Mouse (Mus musculus) stomach, embryonic 15.5 days (tissue): Measurements from ENCODE around the gene Pdia5. TPM values are rescaled to one million over a fixed set of nuclear protein-coding genes. Genes with fewer than 3 reads are reported as not detected.

Experiments
- ATAC-seq: fragments of 200-750 bp; cut with Nextera tagmentation; 2 replicates; pipeline ENCODE4 v1.8.0; 2017; ENCODE audit warnings: low read depth, moderate number of reproducible peaks, moderate TSS enrichment; ENCODE audit not compliant: insufficient read depth, low FRiP score
- H3K27ac ChIP-seq: fragments of 300-500 bp; sonication (generic); 2 replicates; pipeline ENCODE4 v1.5.1; 2015; ENCODE audit warnings: mild to moderate bottlenecking, inconsistent platforms
- H3K27me3 ChIP-seq: fragments of 300-500 bp; sonication (generic); replicated peaks from 2 replicates; pipeline ENCODE4 v1.6.1; 2015; ENCODE audit warnings: inconsistent platforms
- H3K36me3 ChIP-seq: fragments of 300-500 bp; sonication (generic); 2 replicates; pipeline ENCODE4 v1.6.1; 2015; ENCODE audit warnings: inconsistent platforms
- H3K4me1 ChIP-seq: fragments of 300-500 bp; sonication (generic); 2 replicates; pipeline ENCODE4 v1.6.1; 2015; ENCODE audit warnings: inconsistent platforms
- H3K4me2 ChIP-seq: fragments of 300-500 bp; sonication (generic); 2 replicates; pipeline ENCODE4 v1.6.1; 2015; ENCODE audit warnings: mild to moderate bottlenecking, inconsistent platforms
- H3K4me3 ChIP-seq: fragments of 300-500 bp; sonication (generic); replicated peaks from 2 replicates; pipeline ENCODE4 v1.5.1; 2015; ENCODE audit warnings: inconsistent platforms
- H3K9ac ChIP-seq: fragments of 300-500 bp; sonication (generic); 2 replicates; pipeline ENCODE4 v1.6.1; 2015; ENCODE audit warnings: inconsistent platforms
- H3K9me3 ChIP-seq: fragments of 300-500 bp; sonication (generic); 2 replicates; pipeline ENCODE4 v1.6.1; 2016; ENCODE audit warnings: inconsistent platforms
- WGBS: fragments of 180-500 bp; shearing (Covaris S2); methylation state at CpG from one replicate; pipeline ENCODE4 v1.1.7; 2015; 5-methylcytosine and 5-hydroxymethylcytosine counted together
- polyA plus RNA-seq: library from polyadenylated mRNA; unstranded; fragments of >200 nt; fragmentation: Nextera tagmentation; extraction: Ambion mirVana; gene quantifications from 2 replicates; pipeline ENCODE4 v1.2.1, GENCODE M21; 2015

Pdia5 gene
- polyA plus RNA-seq, 1 experiment from 2014 or later = 53.8 TPM

- Histone ChIP-seq H3K4me3 (no peak overlapping the region), H3K36me3 (peaks cover 7% of the 10 kb centered on the region; the same call in 1 of the 2 replicates), H3K9ac (no peak overlapping the region), H3K27ac (no peak overlapping the region), H3K9me3 (no peaks in the 10 kb centered on the region), H3K4me2 (no peak overlapping the region), H3K27me3 (no peaks in the 10 kb centered on the region), H3K4me1 (no peaks in the 10 kb centered on the region)
- WGBS = 87% methylated on average over 11 of the region's 11 CpGs
- ATAC-seq = no peak
These were observed 32.4 kb downstream of the Pdia5 start for GRCm38 (mm10) chr16:35458297-35458696.

- peaks cover 7% of the 10 kb centered on the region; the same call in 1 of the 2 replicates for H3K36me3 ChIP-seq
- peak; percentile 53; the same call in 1 of the 2 replicates for ATAC-seq
- no peak overlapping the region for H3K4me2 ChIP-seq
- H3K9me3 ChIP-seq = no peaks in the 10 kb centered on the region
- no peak overlapping the region for H3K27ac ChIP-seq
- no peaks in the 10 kb centered on the region for H3K27me3 ChIP-seq
- H3K9ac ChIP-seq = no peak overlapping the region
- no peaks in the 10 kb centered on the region for H3K4me1 ChIP-seq
- H3K4me3 ChIP-seq = no peak overlapping the region
- WGBS = 78% methylated on average over 8 of the region's 8 CpGs
These were observed 33.2 kb downstream of the Pdia5 start for GRCm38 (mm10) chr16:35457488-35457887.

GRCm38 (mm10) chr16:35457011-35457419 lies 33.7 kb downstream of the Pdia5 start:
- Histone ChIP-seq H3K36me3 (peaks cover 7% of the 10 kb centered on the region; the same call in 1 of the 2 replicates), H3K4me1 (no peaks in the 10 kb centered on the region), H3K9ac (no peak overlapping the region), H3K9me3 (no peaks in the 10 kb centered on the region), H3K4me3 (no peak overlapping the region), H3K27ac (no peak overlapping the region), H3K4me2 (no peak overlapping the region), H3K27me3 (no peaks in the 10 kb centered on the region)
- 88% methylated on average over 7 of the region's 7 CpGs for WGBS
- no peak for ATAC-seq

- no peak overlapping the region for H3K9ac ChIP-seq
- no peak for ATAC-seq
- no peaks in the 10 kb centered on the region for H3K4me1 ChIP-seq
- H3K4me3 ChIP-seq = no peak overlapping the region
- no peaks in the 10 kb centered on the region for H3K27me3 ChIP-seq
- WGBS = 82% methylated on average over 9 of the region's 9 CpGs
- no peak overlapping the region for H3K27ac ChIP-seq
- no peak overlapping the region for H3K4me2 ChIP-seq
- peaks cover 7% of the 10 kb centered on the region; the same call in 1 of the 2 replicates for H3K36me3 ChIP-seq
- no peaks in the 10 kb centered on the region for H3K9me3 ChIP-seq
These were observed 34.4 kb downstream of the Pdia5 start for GRCm38 (mm10) chr16:35456305-35456704.

GRCm38 (mm10) chr16:35455822-35456221 lies 34.9 kb downstream of the Pdia5 start:
- 90% methylated on average over 10 of the region's 10 CpGs for WGBS
- no peak overlapping the region for H3K9ac ChIP-seq
- ATAC-seq = no peak
- no peaks in the 10 kb centered on the region for H3K27me3 ChIP-seq
- no peak overlapping the region for H3K27ac ChIP-seq
- H3K4me3 ChIP-seq = no peak overlapping the region
- H3K36me3 ChIP-seq = peaks cover 7% of the 10 kb centered on the region; the same call in 1 of the 2 replicates
- H3K4me2 ChIP-seq = no peak overlapping the region
- no peaks in the 10 kb centered on the region for H3K9me3 ChIP-seq
- H3K4me1 ChIP-seq = no peaks in the 10 kb centered on the region

GRCm38 (mm10) chr16:35450018-35450630 lies 40.5 kb downstream of the Pdia5 start:
- Histone ChIP-seq H3K27me3 (no peaks in the 10 kb centered on the region), H3K36me3 (no peaks in the 10 kb centered on the region), H3K4me3 (no peak overlapping the region), H3K9ac (no peak overlapping the region), H3K4me1 (no peaks in the 10 kb centered on the region), H3K4me2 (no peak overlapping the region), H3K9me3 (no peaks in the 10 kb centered on the region), H3K27ac (no peak overlapping the region)
- 88% methylated on average over 16 of the region's 16 CpGs for WGBS
- no peak for ATAC-seq

- Histone ChIP-seq H3K4me2 (no peak overlapping the region), H3K9ac (no peak overlapping the region), H3K27ac (no peak overlapping the region), H3K4me3 (no peak overlapping the region), H3K36me3 (0 out of 2 replicates have a peak, but pooled peaks cover 10% of the 10 kb centered on the region), H3K4me1 (no peaks in the 10 kb centered on the region), H3K27me3 (no peaks in the 10 kb centered on the region), H3K9me3 (no peaks in the 10 kb centered on the region)
- 93% methylated on average over 4 of the region's 4 CpGs for WGBS
- no peak for ATAC-seq
These were observed 48.7 kb downstream of the Pdia5 start for GRCm38 (mm10) chr16:35442026-35442415.

- Histone ChIP-seq H3K9ac (no peak overlapping the region), H3K27ac (no peak overlapping the region), H3K4me2 (no peak overlapping the region), H3K9me3 (no peaks in the 10 kb centered on the region), H3K4me1 (no peaks in the 10 kb centered on the region), H3K36me3 (0 out of 2 replicates have a peak, but pooled peaks cover 10% of the 10 kb centered on the region), H3K4me3 (no peak overlapping the region), H3K27me3 (no peaks in the 10 kb centered on the region)
- ATAC-seq = no peak
- WGBS = 91% methylated on average over 9 of the region's 9 CpGs
These were observed 49.2 kb downstream of the Pdia5 start for GRCm38 (mm10) chr16:35441346-35442025.

- H3K27me3 ChIP-seq = no peaks in the 10 kb centered on the region
- ATAC-seq = no peak
- 87% methylated on average over 1 of the region's 1 CpGs for WGBS
- H3K36me3 ChIP-seq = 0 out of 2 replicates have a peak, but pooled peaks cover 18% of the 10 kb centered on the region
- no peaks in the 10 kb centered on the region for H3K4me1 ChIP-seq
- no peak overlapping the region for H3K4me2 ChIP-seq
- no peak overlapping the region for H3K9ac ChIP-seq
- no peaks in the 10 kb centered on the region for H3K9me3 ChIP-seq
- no peak overlapping the region for H3K4me3 ChIP-seq
- H3K27ac ChIP-seq = no peak overlapping the region
These were observed 51.6 kb downstream of the Pdia5 start for GRCm38 (mm10) chr16:35439046-35439445.

GRCm38 (mm10) chr16:35431608-35432007 lies 59.1 kb downstream of the Pdia5 start:
- no peaks in the 10 kb centered on the region for H3K9me3 ChIP-seq
- no peaks in the 10 kb centered on the region for H3K27me3 ChIP-seq
- no peaks in the 10 kb centered on the region for H3K4me1 ChIP-seq
- ATAC-seq = no peak
- H3K36me3 ChIP-seq = 0 out of 2 replicates have a peak, but pooled peaks cover 12% of the 10 kb centered on the region
- H3K4me2 ChIP-seq = no peak overlapping the region
- WGBS = 69% methylated on average over 4 of the region's 4 CpGs
- H3K27ac ChIP-seq = no peak overlapping the region
- no peak overlapping the region for H3K4me3 ChIP-seq
- no peak overlapping the region for H3K9ac ChIP-seq

- ATAC-seq = no peak
- Histone ChIP-seq H3K4me3 (no peak overlapping the region), H3K9me3 (no peaks in the 10 kb centered on the region), H3K27ac (no peak overlapping the region), H3K36me3 (no peaks in the 10 kb centered on the region), H3K9ac (no peak overlapping the region), H3K4me2 (no peak overlapping the region), H3K4me1 (no peaks in the 10 kb centered on the region), H3K27me3 (no peaks in the 10 kb centered on the region)
- 87% methylated on average over 4 of the region's 4 CpGs for WGBS
These were observed 65.7 kb downstream of the Pdia5 start for GRCm38 (mm10) chr16:35424926-35425325.
